Mouse (Mus musculus) left cerebral cortex, postnatal 4 days (tissue): ENCODE results near the gene Urah. TPM values are rescaled to one million over a fixed set of nuclear protein-coding genes. Genes with fewer than 3 reads are reported as not detected.

Experiments
- DNase-seq: peaks from one replicate; pipeline ENCODE4 v3.0.0-alpha.2; 2022
- intact Hi-C: fragments of 180-260 bp; cut with DNase I; formaldehyde crosslinking; loops from one replicate; pipeline ENCODE4 v1.15.1; 2025
- total RNA-seq, 2 experiments: library from RNA; stranded (reverse); gene quantifications; 2 replicates each; pipeline ENCODE4 v1.2.3; 2021

The Urah gene
- total RNA-seq = not detected

DNA sequence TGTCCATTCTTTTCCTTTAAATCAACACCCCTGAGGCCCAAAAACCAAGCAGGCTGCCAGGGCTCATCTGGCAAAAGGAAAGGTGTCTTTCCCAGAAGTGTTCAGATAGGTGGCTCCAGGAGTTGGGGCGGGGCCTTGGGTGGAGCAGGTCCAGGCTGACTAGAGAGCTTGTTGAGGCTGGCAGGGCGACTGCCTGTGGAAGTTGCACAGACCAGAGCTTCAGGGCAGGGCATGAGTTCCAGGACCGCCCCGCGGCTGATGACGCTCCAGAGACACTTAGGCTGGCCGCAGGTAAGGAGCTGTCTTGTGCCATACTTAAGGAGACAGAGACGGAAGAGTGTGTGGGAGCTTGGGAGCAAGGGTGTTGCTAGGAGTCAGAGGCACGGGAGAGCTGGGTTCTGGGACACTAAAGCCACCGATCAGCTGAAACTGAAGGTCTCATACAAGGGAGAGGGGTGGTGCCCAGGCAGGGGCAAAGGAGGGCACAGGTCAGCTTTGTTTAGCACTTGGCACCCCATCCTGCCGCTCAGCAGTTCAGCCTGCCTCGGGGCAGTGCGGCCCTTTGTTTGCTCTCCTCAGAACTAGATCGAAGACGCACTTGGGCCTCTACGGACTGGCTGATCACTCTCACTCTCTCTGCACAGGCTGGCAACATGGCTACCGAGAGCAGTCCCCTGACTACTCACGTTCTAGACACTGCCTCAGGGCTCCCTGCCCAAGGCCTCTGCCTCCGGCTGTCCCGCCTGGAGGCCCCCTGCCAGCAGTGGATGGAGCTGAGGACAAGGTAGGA is at the start of gene Urah:
Urah (plus strand) TSS at position 51 of the 790 bp plus-strand sequence.
- DNase-seq = no peak
- intact Hi-C loops = no loop called here

DNA sequence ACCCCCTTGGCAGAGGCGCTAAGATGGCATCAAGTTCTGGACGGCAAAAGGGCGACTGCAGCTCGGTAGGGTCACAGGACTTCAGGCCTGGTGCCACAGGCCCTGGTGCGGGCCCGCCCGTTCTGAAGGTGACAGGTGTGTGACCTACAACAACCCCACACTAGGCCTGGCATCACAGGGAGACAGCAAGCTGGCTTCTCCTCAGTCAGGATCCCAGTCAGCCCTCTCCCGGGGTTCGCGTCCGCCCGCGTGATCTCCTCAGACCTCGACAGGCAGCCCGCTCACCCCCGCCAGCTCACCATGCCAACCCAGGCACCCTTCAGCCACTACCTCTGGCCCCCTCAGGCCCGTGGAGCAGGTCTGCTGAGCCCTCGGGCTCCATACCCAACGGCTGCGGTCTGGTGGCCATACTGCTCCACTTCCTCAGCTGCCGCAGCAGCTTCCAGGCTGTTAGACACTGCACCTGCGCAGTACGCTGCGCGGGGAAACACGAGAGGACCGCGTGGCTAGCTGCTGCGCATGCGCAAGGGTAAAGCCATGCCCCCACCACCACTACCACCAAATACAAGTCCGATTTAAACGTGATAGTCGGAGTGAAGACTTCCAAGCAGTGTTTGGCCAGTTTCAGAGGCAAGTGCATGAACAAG is 47.3 kb upstream of the Urah start, which contains the start of gene Syce1:
Syce1 (minus strand) TSS at position 447 of the 647 bp plus-strand sequence.
- intact Hi-C loops = no loop called here
- DNase-seq = no peak

DNA sequence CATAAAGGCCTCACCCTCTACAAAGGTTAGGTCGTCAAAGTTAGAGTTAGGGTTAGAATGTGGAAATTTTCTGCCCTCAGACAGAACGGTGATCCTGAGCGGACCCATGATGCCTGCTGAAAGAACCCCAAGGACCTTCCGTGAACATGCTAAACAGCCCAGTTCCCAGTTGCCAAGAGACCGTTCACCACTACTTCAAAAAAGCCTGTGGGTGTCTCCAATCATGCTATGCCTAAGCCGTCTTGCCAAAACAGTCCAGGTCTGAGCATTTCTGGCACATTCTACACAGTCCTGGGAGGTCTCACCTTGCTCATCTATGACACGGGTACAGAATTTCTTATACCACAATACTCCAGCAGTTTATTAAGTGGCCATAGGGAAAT is 46.8 kb upstream of the Urah start:
- intact Hi-C loops = no loop called here
- DNase-seq = no peak

DNA sequence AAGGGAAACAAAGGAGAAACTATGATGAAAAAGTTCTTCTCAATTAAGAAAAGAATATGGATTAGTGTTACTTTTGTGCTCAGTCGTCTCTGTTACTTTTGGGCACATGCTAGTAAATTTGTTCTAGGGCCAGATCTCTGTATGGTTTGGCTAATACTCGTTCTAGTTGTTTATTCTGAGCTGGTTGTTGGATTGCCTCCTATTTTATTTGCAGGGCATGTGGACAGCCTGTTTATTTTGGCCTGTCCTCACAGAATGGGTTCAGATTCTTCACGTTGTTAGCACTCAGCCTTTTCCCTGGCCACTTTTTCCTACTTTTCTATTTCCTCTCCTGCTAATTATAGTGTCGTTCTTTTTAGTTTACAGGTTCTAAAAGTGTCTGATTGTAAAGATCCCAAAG is 41.3 kb upstream of the Urah start:
- no peak for DNase-seq
- intact Hi-C loops = no loop called here

DNA sequence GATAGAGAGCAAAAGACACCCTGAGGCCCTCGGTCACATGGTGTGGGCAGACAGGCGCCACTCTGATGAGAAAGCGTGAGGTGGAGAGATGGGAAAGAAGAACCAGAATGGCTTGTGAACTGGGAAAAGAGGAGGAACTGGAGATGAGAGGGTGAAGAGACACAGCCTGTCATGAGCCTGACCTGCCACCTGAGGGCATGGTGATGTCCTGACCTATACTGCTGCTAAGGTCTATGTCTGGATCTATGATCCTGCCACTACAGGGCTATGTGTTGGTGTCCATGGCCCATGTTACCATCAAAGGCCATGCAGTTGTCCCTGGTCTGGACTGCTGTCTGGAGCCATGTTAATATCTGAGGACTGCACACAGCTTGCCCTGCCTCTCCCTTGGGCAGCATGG is 37.2 kb upstream of the Urah start:
- no peak for DNase-seq
- intact Hi-C loops = no loop called here

DNA sequence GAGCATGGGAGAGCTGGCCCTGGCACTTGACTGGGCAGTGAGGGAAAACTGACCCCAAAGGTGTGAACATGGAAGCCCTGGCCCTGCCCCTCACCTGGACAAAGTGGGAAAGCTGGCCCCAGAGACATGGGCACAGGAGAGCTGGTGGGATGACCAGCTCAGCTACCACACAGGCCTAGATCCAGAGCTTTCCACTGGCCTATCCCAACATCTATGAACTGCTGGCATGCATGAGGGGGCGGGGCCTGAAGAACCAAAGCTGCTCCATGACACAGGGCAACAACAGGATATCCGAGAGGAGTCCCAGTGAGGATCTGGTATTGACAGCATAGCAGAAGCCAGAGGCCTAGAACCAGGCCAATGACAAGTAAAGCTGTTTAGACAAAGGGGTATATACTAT is 36.6 kb upstream of the Urah start:
- intact Hi-C loops = no loop called here
- DNase-seq = no peak

DNA sequence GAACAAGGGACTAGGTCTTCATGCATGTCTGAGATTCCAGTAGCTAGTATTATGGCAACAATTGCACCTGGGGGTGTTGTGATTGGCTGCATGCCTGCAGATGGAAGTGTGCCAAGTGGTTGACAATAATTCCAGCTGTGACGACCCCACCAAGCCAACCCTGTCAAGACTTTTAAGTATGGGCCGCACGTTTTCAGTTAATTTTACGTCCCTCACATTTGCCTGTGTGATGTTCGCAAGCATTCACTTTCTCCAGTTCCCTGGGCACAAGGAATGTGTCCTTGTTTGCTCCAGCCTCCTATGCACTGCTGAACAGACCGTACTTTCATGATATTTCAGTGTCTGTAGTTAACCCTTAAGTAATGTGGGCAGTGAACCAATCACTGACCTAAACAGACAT is 32.2 kb upstream of the Urah start:
- no peak for DNase-seq
- intact Hi-C loops = no loop called here

DNA sequence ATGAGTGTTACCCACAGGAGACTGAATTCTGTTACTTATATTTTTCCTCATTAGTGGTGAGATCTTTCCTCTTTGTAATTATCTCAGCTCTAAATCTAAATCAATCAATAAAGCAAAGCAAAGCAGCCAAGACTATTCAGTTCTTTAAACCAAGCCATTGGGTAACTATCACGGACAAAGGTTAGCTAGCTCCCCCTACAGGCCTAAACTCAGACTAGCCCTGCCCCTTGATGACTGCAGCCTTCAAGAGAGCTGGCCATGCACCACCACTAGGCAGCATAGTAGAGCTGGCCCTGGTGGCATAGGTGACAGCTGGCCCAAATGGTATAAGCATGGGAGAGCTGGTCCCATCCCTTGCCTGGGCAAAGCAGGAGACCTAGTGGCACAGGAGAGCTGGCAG is 29.1 kb upstream of the Urah start:
- intact Hi-C loops = no loop called here
- DNase-seq = peak; percentile 25

DNA sequence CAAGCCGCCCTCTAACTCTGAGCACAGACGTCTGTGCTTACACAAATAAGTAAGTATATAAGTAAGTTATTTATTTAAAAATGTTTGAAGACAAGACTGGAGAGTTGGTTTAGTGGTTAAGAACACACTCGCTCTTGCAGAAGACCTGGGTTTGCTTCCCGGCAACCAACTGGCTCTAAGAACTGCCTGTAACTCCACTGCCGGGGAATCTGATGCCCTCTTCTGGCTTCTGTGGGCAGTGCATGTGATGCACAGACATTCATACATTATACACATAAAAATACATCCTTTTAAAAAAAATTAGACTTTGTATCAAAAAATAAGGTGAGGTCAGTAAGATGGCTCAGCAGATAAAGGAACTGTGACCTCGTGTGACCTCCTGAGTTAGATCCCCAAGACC is 24.3 kb upstream of the Urah start:
- no peak for DNase-seq
- intact Hi-C loops = no loop called here

DNA sequence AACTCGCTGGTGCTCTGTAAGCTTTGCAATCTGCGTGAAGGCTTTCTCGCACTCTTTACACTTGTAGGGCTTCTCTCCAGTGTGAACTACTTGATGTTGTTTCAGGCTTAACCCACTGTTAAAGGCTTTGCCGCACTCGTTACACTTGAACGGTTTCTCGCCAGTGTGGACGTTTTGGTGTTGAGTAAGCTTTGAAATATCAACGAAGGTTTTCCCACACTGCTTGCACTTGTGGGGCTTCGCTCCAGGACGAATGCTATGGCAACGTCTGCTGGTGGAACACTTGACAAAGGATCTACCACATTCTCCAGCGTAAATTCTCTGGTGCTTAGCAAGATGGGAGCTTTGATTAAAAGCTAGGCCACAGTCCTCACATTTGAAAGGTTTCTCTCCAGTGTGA is 23.1 kb upstream of the Urah start:
- intact Hi-C loops = no loop called here
- peak; percentile 46 for DNase-seq

DNA sequence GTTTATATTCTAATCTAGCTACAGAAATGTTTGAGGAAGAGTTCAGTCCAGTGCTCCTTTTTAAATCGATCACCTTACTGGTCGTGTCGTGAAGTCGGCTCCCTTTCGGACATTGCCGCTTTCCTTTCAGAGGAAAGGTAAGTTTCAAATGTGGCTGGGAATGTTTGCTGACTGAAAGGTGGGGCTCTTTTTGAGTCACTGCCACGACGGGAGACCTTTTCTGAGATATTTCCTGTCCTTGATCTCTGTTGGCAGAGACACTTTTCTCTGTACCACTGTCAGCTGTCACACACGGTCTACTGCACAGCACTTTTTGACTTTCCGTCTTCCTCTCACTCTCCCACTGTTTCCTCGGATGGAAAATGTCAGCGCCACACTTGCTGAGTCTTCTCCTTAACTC is 22.0 kb upstream of the Urah start:
- intact Hi-C loops = no loop called here
- no peak for DNase-seq

DNA sequence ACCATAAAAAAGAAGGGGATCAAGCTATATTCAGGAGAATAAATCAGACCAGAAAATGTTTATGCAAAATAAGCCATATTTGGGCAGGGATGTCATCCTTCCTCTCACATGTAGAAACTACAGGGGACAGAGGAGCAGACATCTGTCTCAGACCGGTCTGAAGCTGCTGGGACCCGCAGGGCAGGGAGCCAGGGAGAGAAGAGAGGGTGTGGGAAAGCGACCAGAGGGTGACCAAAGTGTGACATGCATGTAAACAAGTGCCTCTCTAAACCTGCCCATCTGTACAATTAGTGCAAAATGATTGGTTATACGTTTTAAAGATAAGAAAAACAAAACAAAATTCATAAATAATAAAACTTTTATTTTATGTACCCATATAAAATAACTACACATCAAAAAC is 14.6 kb upstream of the Urah start:
- intact Hi-C loops = loop anchor here (10.0 kb wide), 1 partner anchor 745 kb away; no protein-coding TSS in a partner anchor
- peak; percentile 51 for DNase-seq

DNA sequence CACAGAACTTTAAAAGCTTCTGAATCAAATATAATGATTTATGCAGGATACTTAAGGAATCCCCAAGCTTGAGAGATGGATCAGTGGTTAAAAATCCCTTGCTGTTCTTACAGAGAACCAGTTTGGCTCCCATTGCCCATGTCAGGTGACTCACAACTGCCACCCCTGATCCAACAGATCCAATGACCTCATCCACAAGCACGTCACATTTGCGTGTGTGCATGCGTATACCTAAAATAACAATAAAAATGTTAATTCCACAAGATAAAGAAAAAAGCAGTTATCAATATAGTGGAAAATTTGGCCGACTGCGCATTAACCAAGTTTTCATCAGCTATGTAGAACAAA is 13.5 kb upstream of the Urah start:
- no peak for DNase-seq
- intact Hi-C loops = loop anchor here (10.0 kb wide), 1 partner anchor 746 kb away; no protein-coding TSS in a partner anchor

DNA sequence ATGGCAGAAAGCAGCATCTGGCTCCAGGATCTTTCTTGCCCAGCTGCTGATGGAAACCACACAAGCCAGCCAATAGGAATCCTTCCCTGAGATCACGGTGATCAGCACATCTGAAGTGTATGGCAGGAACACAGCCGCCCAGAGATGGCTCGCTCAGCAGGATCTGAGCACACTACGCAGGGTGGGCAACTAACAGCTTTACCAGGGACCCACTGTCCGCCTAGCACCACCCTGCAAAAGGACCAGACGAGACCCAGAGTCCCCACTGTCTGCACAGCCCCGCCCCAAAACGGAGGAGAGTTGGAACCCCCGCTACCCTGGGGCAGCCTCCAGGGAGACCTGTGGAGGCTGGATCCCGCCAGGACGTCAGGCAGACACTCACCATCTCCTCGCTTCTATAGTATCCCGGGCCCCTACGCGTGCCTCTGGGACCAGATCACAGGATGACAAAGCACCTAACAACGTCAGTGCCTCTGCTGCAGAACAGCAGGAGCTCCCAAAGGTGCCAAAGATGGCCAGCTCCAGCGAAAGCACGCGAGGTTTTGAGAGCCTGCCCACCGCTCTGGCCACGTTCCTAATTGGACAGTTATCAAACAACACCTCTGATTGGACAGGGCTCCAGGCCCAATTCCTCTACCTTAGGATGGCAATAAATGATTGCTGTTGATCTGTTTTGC is 13.0 kb upstream of the Urah start, which contains the start of gene Zfp941:
Zfp941 (minus strand) TSS at position 526 of the 677 bp plus-strand sequence.
- intact Hi-C loops = loop anchor here (10.0 kb wide), 1 partner anchor 747 kb away; no protein-coding TSS in a partner anchor
- peak; percentile 75 for DNase-seq

DNA sequence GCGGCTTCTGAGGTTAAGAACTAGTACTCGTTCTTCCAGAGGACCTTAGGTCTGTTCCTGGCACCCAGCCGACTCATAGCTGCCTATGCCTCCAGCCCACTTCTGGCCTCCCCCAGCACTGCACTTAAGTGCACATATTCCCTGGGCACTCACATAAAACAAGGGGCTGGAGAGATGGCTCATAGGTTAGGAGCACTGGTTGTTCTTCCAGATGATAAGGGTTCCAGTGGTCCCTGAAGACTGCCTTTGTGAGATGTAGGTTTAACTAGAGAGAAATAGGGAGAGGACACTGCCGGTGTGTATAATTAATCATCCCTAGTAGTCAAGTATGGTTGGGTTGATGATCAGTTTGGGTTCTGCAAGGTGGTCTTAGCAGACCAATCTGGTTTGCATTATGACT is 12.1 kb upstream of the Urah start:
- intact Hi-C loops = loop anchor here (10.0 kb wide), 1 partner anchor 748 kb away; no protein-coding TSS in a partner anchor
- no peak for DNase-seq

DNA sequence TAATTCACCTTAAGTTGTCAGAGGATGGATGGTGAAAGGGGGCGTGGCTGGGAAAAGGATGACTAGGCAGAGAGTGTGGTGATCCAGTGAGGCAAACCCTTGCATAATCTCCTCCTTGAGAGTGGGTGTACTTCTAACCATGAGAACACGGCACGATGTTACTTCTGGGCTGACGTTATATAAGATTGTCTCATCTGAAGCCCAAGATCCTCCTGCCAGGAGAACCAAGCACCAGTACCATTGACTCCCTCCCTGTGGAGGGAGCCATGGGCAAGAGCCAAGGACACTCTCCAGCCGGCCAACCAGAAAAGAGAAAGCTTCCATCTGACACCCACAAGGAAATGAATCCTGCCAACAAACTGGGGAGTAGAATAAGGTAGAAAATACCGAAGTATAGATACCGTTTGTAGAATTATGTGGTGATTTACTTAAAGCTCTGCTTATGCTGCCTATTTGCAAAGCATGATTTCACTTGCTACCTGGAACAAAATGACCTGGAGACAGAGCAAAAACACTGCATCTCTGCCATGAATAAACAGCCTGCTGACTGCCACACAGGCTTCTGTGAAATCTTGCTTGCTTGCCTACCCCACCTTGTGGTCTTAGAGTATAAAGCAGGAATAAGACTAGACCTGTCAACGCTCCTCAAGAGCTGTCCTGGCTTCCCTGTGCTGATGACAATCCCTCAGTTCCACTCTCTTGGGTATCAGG is 6.5 kb upstream of the Urah start:
- intact Hi-C loops = loop anchor here (10.0 kb wide), 1 partner anchor 754 kb away; no protein-coding TSS in a partner anchor
- peak; percentile 20 for DNase-seq

DNA sequence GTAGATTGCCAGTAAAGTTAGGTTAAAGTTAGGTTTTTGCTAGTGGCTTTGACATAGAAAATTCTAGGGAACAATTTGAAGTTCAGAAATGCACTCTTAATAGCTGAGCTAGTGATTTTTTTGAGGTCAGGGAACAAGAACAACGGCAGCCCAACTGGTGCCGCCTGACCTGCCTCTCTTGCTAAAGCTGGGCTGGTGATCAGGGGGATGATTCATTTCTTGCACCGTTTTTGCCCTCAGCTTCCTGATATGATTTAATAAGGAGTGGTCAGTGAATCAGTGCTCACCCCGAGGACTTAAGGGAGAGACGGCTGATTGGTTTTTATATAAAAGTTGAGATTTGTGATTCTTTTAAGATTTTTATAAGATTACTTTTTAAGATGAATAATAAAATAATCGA is 3.4 kb upstream of the Urah start:
- no peak for DNase-seq
- intact Hi-C loops = no loop called here

DNA sequence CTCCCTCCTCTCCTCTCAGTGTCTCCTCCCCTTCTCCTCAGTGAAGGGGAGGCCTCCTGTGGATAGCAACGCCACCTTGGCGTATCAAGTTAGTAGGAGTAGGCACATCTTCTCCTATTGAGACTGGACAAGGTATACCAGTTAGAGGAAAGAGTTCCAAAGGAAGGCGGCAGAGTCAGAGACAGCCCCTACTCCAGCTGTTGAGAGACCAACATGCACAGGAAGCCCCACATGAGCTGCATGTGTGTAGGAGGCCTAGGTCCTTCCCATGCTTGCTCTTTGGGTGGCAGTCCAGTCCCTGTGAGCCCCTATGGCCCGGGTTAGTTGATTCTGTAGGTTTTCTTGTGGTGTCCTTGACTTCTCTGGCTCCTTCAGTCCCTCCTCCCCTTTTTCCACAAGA is 1.5 kb upstream of the Urah start:
- intact Hi-C loops = no loop called here
- DNase-seq = no peak

DNA sequence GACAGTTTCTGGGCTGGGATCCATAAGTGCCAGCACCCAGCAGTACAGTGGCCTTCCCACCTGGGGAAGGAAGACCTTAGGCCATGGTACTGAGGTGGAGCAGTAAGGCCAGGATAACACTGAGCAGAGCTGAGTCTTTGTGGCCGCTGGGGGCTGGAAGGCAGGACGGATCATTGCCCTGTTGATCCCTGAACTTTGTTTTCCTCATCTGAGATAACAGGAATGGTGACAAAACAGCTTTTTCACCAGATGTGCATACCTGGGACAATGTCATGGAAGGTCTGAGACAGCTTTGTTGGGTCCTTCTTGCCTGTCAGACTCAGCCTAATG is 905 bp downstream of the Urah start:
- DNase-seq = no peak
- intact Hi-C loops = no loop called here

DNA sequence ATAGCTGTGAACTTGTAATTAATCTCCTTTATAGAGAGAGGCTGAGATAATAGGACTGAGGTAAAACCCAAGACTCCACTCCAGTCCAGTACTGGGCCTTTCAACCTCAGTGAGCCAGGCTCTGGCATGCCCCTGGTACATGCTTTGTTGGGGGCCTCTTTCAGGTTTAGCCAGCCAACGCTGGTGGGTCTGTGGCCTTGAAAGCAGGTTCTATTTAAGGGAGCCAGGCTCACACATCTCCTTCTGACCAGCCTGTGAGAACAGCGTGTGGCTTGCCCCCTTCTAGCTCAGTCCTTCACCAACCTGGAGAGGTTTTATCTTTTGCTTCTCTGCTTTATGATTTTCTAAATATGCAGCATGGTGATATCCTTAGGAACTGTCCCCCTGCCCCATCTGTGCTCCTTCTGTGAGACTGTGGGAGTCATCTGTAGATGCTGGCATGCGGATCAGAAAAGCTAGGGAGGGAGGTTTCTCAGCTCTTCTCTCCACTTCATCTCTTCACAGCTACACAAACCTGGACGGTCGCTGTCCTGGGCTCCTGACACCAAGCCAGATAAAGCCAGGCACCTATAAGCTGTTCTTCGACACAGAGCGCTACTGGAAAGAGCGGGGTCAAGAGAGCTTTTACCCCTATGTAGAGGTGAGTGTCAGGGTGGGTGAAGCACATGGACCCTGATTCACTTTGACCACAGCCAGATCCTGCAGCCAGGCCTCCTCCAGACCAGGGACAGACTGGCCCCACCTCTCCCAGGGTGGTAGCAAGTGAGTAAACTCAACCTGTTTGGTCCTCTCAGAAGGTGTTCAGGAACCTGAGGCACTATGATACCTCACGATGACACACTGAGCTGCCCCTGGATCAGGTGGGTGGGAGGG is 1.7 kb downstream of the Urah start:
- no peak for DNase-seq
- intact Hi-C loops = no loop called here
